Mouse (Mus musculus): ENCODE measurements around the gene Igf2r. TPM values are rescaled to one million over a fixed set of nuclear protein-coding genes. Genes with fewer than 3 reads are reported as not detected.
"Not testable (repeated sequence)": the region's sequence is repeated elsewhere in the genome, so short reads cannot be mapped to it uniquely, and the experiment has no call there.

Igf2r gene
- polyA plus RNA-seq, 1 experiment from 2014 or later = 45.0 TPM

- Histone ChIP-seq H3K4me1 (no peaks in the 10 kb centered on the region), H3K4me2 (no peak overlapping the region), H3K9ac (no peak overlapping the region), H3K27me3 (no peaks in the 10 kb centered on the region), H3K27ac (no peak overlapping the region), H3K4me3 (no peak overlapping the region), H3K36me3 (peaks cover 78% of the 10 kb centered on the region), H3K9me3 (no peaks in the 10 kb centered on the region)
- WGBS = 91% methylated on average over 5 of the region's 5 CpGs
- ATAC-seq (ENCODE audit: insufficient number of reproducible peaks, low FRiP score, low TSS enrichment, low read depth) = no peak
Observed at GRCm38 (mm10) chr17:12702901-12703300, 66.6 kb downstream of the Igf2r start.

GRCm38 (mm10) chr17:12700373-12700772, 69.1 kb downstream of the Igf2r start:
- no peak overlapping the region for H3K4me2 ChIP-seq
- no peak overlapping the region for H3K4me3 ChIP-seq
- no peaks in the 10 kb centered on the region for H3K9me3 ChIP-seq
- no peak overlapping the region for H3K27ac ChIP-seq
- ATAC-seq (ENCODE audit: insufficient number of reproducible peaks, low FRiP score, low TSS enrichment, low read depth) = no peak
- no peak overlapping the region for H3K9ac ChIP-seq
- H3K4me1 ChIP-seq = no peaks in the 10 kb centered on the region
- H3K36me3 ChIP-seq = peaks cover 90% of the 10 kb centered on the region
- H3K27me3 ChIP-seq = no peaks in the 10 kb centered on the region
- 93% methylated on average over 6 of the region's 6 CpGs for WGBS

GRCm38 (mm10) chr17:12691899-12692298, 77.6 kb downstream of the Igf2r start:
- no peak overlapping the region for H3K4me2 ChIP-seq
- H3K9ac ChIP-seq = no peak overlapping the region
- H3K27ac ChIP-seq = no peak overlapping the region
- ATAC-seq (ENCODE audit: insufficient number of reproducible peaks, low FRiP score, low TSS enrichment, low read depth) = no peak
- H3K4me3 ChIP-seq = no peak overlapping the region
- H3K4me1 ChIP-seq = peaks cover 7% of the 10 kb centered on the region; the same call in 1 of the 2 replicates
- H3K36me3 ChIP-seq = peaks cover 80% of the 10 kb centered on the region
- no peaks in the 10 kb centered on the region for H3K27me3 ChIP-seq
- 77% methylated on average over 7 of the region's 7 CpGs for WGBS
- H3K9me3 ChIP-seq = no peaks in the 10 kb centered on the region

GRCm38 (mm10) chr17:12689537-12689936, 79.9 kb downstream of the Igf2r start:
- Histone ChIP-seq H3K36me3 (peaks cover 85% of the 10 kb centered on the region), H3K9ac (no peak overlapping the region), H3K9me3 (no peaks in the 10 kb centered on the region), H3K4me2 (no peak overlapping the region), H3K4me1 (peaks cover 14% of the 10 kb centered on the region; the same call in 1 of the 2 replicates), H3K27ac (peak overlapping the region; percentile 48; the same call in 1 of the 2 replicates), H3K27me3 (no peaks in the 10 kb centered on the region), H3K4me3 (no peak overlapping the region)
- WGBS = 53% methylated on average over 3 of the region's 3 CpGs
- ATAC-seq (ENCODE audit: insufficient number of reproducible peaks, low FRiP score, low TSS enrichment, low read depth) = no peak

- Histone ChIP-seq H3K27ac (peak overlapping the region; percentile 48; the same call in 1 of the 2 replicates), H3K4me2 (no peak overlapping the region), H3K27me3 (no peaks in the 10 kb centered on the region), H3K36me3 (peaks cover 86% of the 10 kb centered on the region), H3K9ac (no peak overlapping the region), H3K9me3 (no peaks in the 10 kb centered on the region), H3K4me1 (peaks cover 14% of the 10 kb centered on the region; the same call in 1 of the 2 replicates), H3K4me3 (no peak overlapping the region)
- no peak for ATAC-seq (ENCODE audit: insufficient number of reproducible peaks, low FRiP score, low TSS enrichment, low read depth)
- WGBS = 76% methylated on average over 20 of the region's 20 CpGs
Observed at GRCm38 (mm10) chr17:12688427-12689110, 80.9 kb downstream of the Igf2r start.

GRCm38 (mm10) chr17:12684928-12685624, 84.4 kb downstream of the Igf2r start:
- H3K27ac ChIP-seq = no peak overlapping the region
- WGBS = 91% methylated on average over 7 of the region's 7 CpGs

GRCm38 (mm10) chr17:12684412-12684811, 85.1 kb downstream of the Igf2r start:
- ATAC-seq (ENCODE audit: insufficient number of reproducible peaks, low FRiP score, low TSS enrichment, low read depth) = no peak
- no peak overlapping the region for H3K27ac ChIP-seq
- no peak overlapping the region for H3K4me2 ChIP-seq
- no peaks in the 10 kb centered on the region for H3K27me3 ChIP-seq
- no peak overlapping the region for H3K9ac ChIP-seq
- no peaks in the 10 kb centered on the region for H3K9me3 ChIP-seq
- H3K4me1 ChIP-seq = peaks cover 13% of the 10 kb centered on the region; the same call in 1 of the 2 replicates
- no peak overlapping the region for H3K4me3 ChIP-seq
- H3K36me3 ChIP-seq = peaks cover 78% of the 10 kb centered on the region
- WGBS = 64% methylated on average over 4 of the region's 4 CpGs

More at GRCm38 (mm10) chr17:12684928-12685624, 84.4 kb downstream of the Igf2r start:
- Histone ChIP-seq H3K4me2 (no peak overlapping the region), H3K4me3 (no peak overlapping the region), H3K27me3 (no peaks in the 10 kb centered on the region), H3K4me1 (peaks cover 14% of the 10 kb centered on the region; the same call in 1 of the 2 replicates), H3K36me3 (peaks cover 78% of the 10 kb centered on the region), H3K9ac (no peak overlapping the region), H3K9me3 (no peaks in the 10 kb centered on the region)
- no peak for ATAC-seq (ENCODE audit: insufficient number of reproducible peaks, low FRiP score, low TSS enrichment, low read depth)

- no peak for ATAC-seq (ENCODE audit: insufficient number of reproducible peaks, low FRiP score, low TSS enrichment, low read depth)
- H3K9me3 ChIP-seq = no peaks in the 10 kb centered on the region
- no peak overlapping the region for H3K4me2 ChIP-seq
- no peak overlapping the region for H3K4me3 ChIP-seq
- H3K27ac ChIP-seq = no peak overlapping the region
- no peak overlapping the region for H3K9ac ChIP-seq
- peaks cover 6% of the 10 kb centered on the region; the same call in 1 of the 2 replicates for H3K4me1 ChIP-seq
- WGBS = 91% methylated on average over 13 of the region's 13 CpGs
- H3K36me3 ChIP-seq = peaks cover 70% of the 10 kb centered on the region
- no peaks in the 10 kb centered on the region for H3K27me3 ChIP-seq
Observed at GRCm38 (mm10) chr17:12683582-12683981, 85.9 kb downstream of the Igf2r start.

- no peaks in the 10 kb centered on the region for H3K27me3 ChIP-seq
- H3K4me3 ChIP-seq = no peak overlapping the region
- 0 out of 2 replicates have a peak, but pooled peaks cover 4% of the 10 kb centered on the region for H3K4me1 ChIP-seq
- H3K4me2 ChIP-seq = no peak overlapping the region
- H3K36me3 ChIP-seq = peaks cover 17% of the 10 kb centered on the region
- no peak for ATAC-seq (ENCODE audit: insufficient number of reproducible peaks, low FRiP score, low TSS enrichment, low read depth)
- no peak overlapping the region for H3K27ac ChIP-seq
- no peaks in the 10 kb centered on the region for H3K9me3 ChIP-seq
- H3K9ac ChIP-seq = no peak overlapping the region
Observed at GRCm38 (mm10) chr17:12678261-12678660, 91.2 kb downstream of the Igf2r start.

- H3K9ac ChIP-seq = no peak overlapping the region
- no peaks in the 10 kb centered on the region for H3K9me3 ChIP-seq
- H3K4me3 ChIP-seq = no peak overlapping the region
- H3K27ac ChIP-seq = no peak overlapping the region
- no peaks in the 10 kb centered on the region for H3K27me3 ChIP-seq
- no peak overlapping the region for H3K4me2 ChIP-seq
- H3K36me3 ChIP-seq = peaks cover 9% of the 10 kb centered on the region; the same call in 1 of the 2 replicates
- H3K4me1 ChIP-seq = 0 out of 2 replicates have a peak, but pooled peaks cover 4% of the 10 kb centered on the region
- no peak for ATAC-seq (ENCODE audit: insufficient number of reproducible peaks, low FRiP score, low TSS enrichment, low read depth)
Observed at GRCm38 (mm10) chr17:12677139-12677538, 92.3 kb downstream of the Igf2r start.

- WGBS = 53% methylated on average over 7 of the region's 7 CpGs
- Histone ChIP-seq H3K36me3 (0 out of 2 replicates have a peak, but pooled peaks cover under 1% of the 10 kb centered on the region), H3K9ac (no peak within 1 kb of the TSS), H3K4me1 (0 out of 2 replicates have a peak, but pooled peaks cover 4% of the 10 kb centered on the region), H3K27ac (no peak within 1 kb of the TSS; the same call in 1 of the 2 replicates), H3K4me3 (no peak within 1 kb of the TSS), H3K9me3 (no peaks in the 10 kb centered on the region), H3K27me3 (no peaks in the 10 kb centered on the region), H3K4me2 (no peak within 1 kb of the TSS)
- no peak for ATAC-seq (ENCODE audit: insufficient number of reproducible peaks, low FRiP score, low TSS enrichment, low read depth)
Observed at GRCm38 (mm10) chr17:12675646-12676045, 93.8 kb downstream of the Igf2r start, which contains the start of gene Slc22a1. Gene Slc22a1, minus strand, starts transcription at chr17:12675829.

GRCm38 (mm10) chr17:12674980-12675379, 94.5 kb downstream of the Igf2r start:
- 85% methylated on average over 7 of the region's 7 CpGs for WGBS
- H3K27ac ChIP-seq; H3K9me3 ChIP-seq; H3K27me3 ChIP-seq; H3K4me1 ChIP-seq; H3K4me3 ChIP-seq; H3K9ac ChIP-seq; H3K36me3 ChIP-seq; H3K4me2 ChIP-seq; ATAC-seq (ENCODE audit: insufficient number of reproducible peaks, low FRiP score, low TSS enrichment, low read depth): not testable (repeated sequence)
